Mouse (Mus musculus): ENCODE measurements around the gene Syt14.

The Syt14 gene

GRCm38 (mm10) chr1:193035371-193036238 lies at the start of gene Syt14:
Syt14 (minus strand) TSS chr1:193035775.
- DNase-seq = peak; percentile 79

- DNase-seq = no peak
Observed at GRCm38 (mm10) chr1:193084016-193084415, 48.4 kb upstream of the Syt14 start.

- no peak for DNase-seq
Observed at GRCm38 (mm10) chr1:193083051-193083450, 47.5 kb upstream of the Syt14 start.

- no peak for DNase-seq
Observed at GRCm38 (mm10) chr1:193082311-193082921, 46.8 kb upstream of the Syt14 start.

GRCm38 (mm10) chr1:193062618-193063017 lies 27.0 kb upstream of the Syt14 start:
- no peak for DNase-seq

- DNase-seq = no peak
Observed at GRCm38 (mm10) chr1:193060167-193060566, 24.6 kb upstream of the Syt14 start.

- no peak for DNase-seq
Observed at GRCm38 (mm10) chr1:193059596-193059995, 24.0 kb upstream of the Syt14 start.

GRCm38 (mm10) chr1:193054401-193054800 lies 18.8 kb upstream of the Syt14 start:
- DNase-seq = no peak

- DNase-seq = no peak
Observed at GRCm38 (mm10) chr1:193053065-193053464, 17.5 kb upstream of the Syt14 start.

- no peak for DNase-seq
Observed at GRCm38 (mm10) chr1:193047616-193048015, 12.0 kb upstream of the Syt14 start.

GRCm38 (mm10) chr1:193042760-193043295 lies 7.3 kb upstream of the Syt14 start:
- DNase-seq = no peak

GRCm38 (mm10) chr1:193034951-193035370 lies 614 bp downstream of the Syt14 start:
- DNase-seq = peak; percentile 17

- no peak for DNase-seq
Observed at GRCm38 (mm10) chr1:193024311-193024710, 11.3 kb downstream of the Syt14 start.

- no peak for DNase-seq
Observed at GRCm38 (mm10) chr1:193012351-193012750, 23.2 kb downstream of the Syt14 start.

GRCm38 (mm10) chr1:193011000-193011769 lies 24.4 kb downstream of the Syt14 start:
- no peak for DNase-seq

- DNase-seq = no peak
Observed at GRCm38 (mm10) chr1:193004581-193004980, 31.0 kb downstream of the Syt14 start.

GRCm38 (mm10) chr1:193003953-193004352 lies 31.6 kb downstream of the Syt14 start:
- DNase-seq = peak; percentile 13

- no peak for DNase-seq
Observed at GRCm38 (mm10) chr1:193002307-193002706, 33.3 kb downstream of the Syt14 start.

GRCm38 (mm10) chr1:193001587-193001986 lies 34.0 kb downstream of the Syt14 start:
- no peak for DNase-seq

- DNase-seq = no peak
Observed at GRCm38 (mm10) chr1:193000908-193001307, 34.7 kb downstream of the Syt14 start.

GRCm38 (mm10) chr1:192994179-192994873 lies 41.2 kb downstream of the Syt14 start:
- DNase-seq = no peak

GRCm38 (mm10) chr1:192993491-192993890 lies 42.1 kb downstream of the Syt14 start:
- no peak for DNase-seq

- no peak for DNase-seq
Observed at GRCm38 (mm10) chr1:192987203-192987602, 48.4 kb downstream of the Syt14 start.

Data from cerebellum, adult 11-12 months (tissue).